Mouse (Mus musculus) liver, adult 10 weeks (tissue): Measurements from ENCODE around the gene Olfr44. TPM values are rescaled to one million over a fixed set of nuclear protein-coding genes. Genes with fewer than 3 reads are reported as not detected.

ENCODE experiments used
- polyA plus RNA-seq: library from polyadenylated mRNA; stranded (reverse); fragments of 350-450 nt; fragmentation: Illumina TruSeq; extraction: RNeasy Lipid Tissue Mini Kit (QIAGEN cat#74804); gene quantifications from one replicate; pipeline ENCODE4 v1.2.3, GENCODE M21; 2014; ENCODE audit warnings: low read depth, low replicate concordance

Gene Olfr44
- not detected for polyA plus RNA-seq

DNA sequence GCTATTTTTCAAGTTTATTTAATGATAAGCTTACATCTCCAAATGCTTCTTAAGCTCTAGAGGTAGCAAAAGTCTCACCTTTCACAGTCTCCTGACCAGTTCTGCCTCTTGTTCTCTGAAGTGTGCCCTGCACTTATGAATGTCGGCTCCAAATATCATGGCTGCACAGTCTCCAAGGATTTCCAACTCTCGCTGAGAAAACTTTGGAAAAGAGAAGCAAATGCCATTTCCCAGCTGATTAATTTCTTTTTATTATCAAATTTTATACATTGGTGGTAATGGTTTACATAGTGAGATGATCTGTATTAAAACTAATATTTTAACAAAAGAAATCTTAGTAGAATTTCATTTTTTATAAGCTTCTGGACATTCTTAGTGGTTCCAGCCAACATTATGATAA is at the start of gene Olfr44:
Olfr44 (minus strand) TSS at position 101 of the 400 bp plus-strand sequence.

DNA sequence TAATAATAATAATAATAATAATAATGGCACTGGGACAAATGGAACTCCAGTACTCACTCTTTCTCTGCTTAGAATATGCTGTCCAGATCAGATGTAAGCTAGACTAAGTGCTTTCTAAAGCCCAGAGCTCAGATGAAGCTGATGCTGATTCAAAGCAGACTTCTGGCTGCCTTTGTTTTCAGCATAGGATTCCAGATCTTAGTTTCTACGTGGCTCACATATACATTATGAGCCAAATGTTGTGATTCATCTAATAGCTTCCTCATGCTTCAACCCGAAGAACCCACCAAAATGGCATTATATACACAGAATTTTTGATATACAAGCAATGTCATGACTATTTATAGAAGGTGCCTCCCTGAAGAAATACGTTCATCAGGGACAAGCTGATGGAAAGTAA is 21.7 kb upstream of the Olfr44 start, which contains the start of gene Olfr957:
Olfr957 (minus strand) TSS at position 279 of the 400 bp plus-strand sequence.

DNA sequence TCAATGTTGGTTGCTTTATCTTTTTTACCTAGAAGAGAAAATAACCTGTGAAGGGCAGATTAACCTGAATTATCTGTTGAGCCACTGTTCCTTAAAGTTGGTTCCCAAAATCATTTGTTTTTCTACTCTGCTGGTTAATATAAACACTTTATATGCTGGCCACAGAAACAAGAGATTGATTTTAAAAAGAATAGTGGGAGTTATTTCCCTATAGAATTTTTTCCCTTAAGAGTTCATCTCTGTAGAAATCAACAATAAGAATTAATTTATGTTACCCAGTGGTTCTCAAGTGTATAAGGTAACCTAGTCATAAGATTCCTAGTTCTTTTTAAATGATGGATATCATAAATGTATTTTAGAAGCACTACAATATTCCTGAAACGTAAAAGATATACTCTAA is 22.0 kb downstream of the Olfr44 start, which contains the start of gene Olfr955:
Olfr955 (minus strand) TSS at position 101 of the 400 bp plus-strand sequence.

DNA sequence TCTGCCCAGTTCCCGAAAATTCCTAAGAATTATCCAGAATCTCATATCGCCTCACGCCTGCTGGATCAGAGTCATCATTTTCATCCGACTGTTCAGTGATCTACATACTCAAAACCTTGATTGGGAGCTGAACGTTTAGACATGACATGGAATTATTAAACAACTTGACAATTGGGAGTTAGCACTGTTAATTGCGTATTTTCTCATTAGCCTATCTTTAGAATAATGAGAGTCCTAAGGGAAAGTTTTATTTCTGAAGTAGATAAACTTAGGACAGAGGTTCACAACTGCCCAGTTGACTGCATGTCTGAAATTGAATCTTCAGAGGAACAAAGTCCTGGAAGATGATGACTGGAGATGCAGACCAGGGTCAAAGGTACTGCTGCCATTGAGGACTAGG is 37.4 kb downstream of the Olfr44 start, which contains the start of gene Olfr954:
Olfr954 (plus strand) TSS at position 301 of the 400 bp plus-strand sequence.

Other genes with a start within 250 kb of the Olfr44 start
- gene Olfr1537, start 244.0 kb downstream of the Olfr44 start, polyA plus RNA-seq, result not detected
- gene Olfr945, start 217.2 kb downstream of the Olfr44 start, polyA plus RNA-seq, result not detected
- gene Olfr948, start 167.9 kb downstream of the Olfr44 start, polyA plus RNA-seq, result not detected
- not detected for gene Olfr951, start 106.6 kb downstream of the Olfr44 start, polyA plus RNA-seq
- not detected for gene Olfr952, start 66.8 kb downstream of the Olfr44 start, polyA plus RNA-seq
- not detected for gene Olfr954, start 37.3 kb downstream of the Olfr44 start, polyA plus RNA-seq
- gene Olfr955, start 22.1 kb downstream of the Olfr44 start, polyA plus RNA-seq, result not detected
- not detected for gene Olfr957, start 21.8 kb upstream of the Olfr44 start, polyA plus RNA-seq
- not detected for gene Olfr958, start 60.1 kb upstream of the Olfr44 start, polyA plus RNA-seq
- not detected for gene Olfr959, start 81.6 kb upstream of the Olfr44 start, polyA plus RNA-seq
- gene AW551984, start 110.4 kb upstream of the Olfr44 start, polyA plus RNA-seq, result not detected
- gene Olfr148, start 116.7 kb upstream of the Olfr44 start, polyA plus RNA-seq, result not detected
- gene Olfr960, start 127.4 kb upstream of the Olfr44 start, polyA plus RNA-seq, result not detected
- gene Olfr961, start 151.1 kb upstream of the Olfr44 start, polyA plus RNA-seq, result not detected
- gene Olfr963, start 173.2 kb upstream of the Olfr44 start, polyA plus RNA-seq, result not detected
- gene Olfr149, start 213.1 kb upstream of the Olfr44 start, polyA plus RNA-seq, result not detected
- gene Olfr965, start 217.4 kb upstream of the Olfr44 start, polyA plus RNA-seq, result not detected
- gene Olfr150, start 237.0 kb upstream of the Olfr44 start, polyA plus RNA-seq, result not detected